Mouse (Mus musculus): ENCODE results near the gene Dpp4. TPM values are rescaled to one million over a fixed set of nuclear protein-coding genes. Genes with fewer than 3 reads are reported as not detected.

The Dpp4 gene
- polyA plus RNA-seq, 1 experiment from 2014 or later: 14.5 TPM

DNA sequence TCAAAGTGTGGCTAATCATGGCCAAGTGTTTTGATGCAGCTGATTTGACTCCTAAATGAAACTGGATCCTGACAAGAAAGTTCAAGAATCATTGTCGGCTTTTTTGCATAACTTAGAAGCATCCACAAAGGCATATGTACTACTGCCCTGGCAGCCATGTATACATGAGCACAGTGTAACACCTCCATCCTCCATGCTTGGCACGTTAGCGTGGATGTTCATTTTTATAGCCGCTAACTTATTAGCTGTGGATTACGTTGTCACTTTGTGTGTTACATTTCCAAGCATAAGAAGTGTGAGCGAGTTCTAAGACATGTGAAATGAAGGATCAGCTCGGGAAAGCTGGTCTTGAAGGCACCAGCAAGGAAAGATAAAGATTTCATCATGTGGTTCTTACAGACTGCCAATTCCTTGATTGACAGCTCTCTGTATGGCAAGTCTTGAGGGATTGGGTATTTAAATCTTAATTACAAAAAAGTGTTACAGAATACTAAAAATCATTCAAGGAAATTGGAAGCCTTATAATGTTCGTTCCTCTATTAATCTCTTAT, 19.3 kb upstream of the Dpp4 start:
- no peaks in the 10 kb centered on the region for H3K36me3 ChIP-seq
- no peak overlapping the region for H3K27ac ChIP-seq
- no peaks in the 10 kb centered on the region for H3K27me3 ChIP-seq
- H3K9ac ChIP-seq: no peak overlapping the region
- H3K9me3 ChIP-seq: no peaks in the 10 kb centered on the region
- no peak overlapping the region for H3K4me2 ChIP-seq
- no peak for ATAC-seq (ENCODE audit: insufficient number of reproducible peaks, low FRiP score, low TSS enrichment, low read depth)
- no peaks in the 10 kb centered on the region for H3K4me1 ChIP-seq
- no peak overlapping the region for H3K4me3 ChIP-seq
- 80% methylated on average over 8 of the region's 8 CpGs for WGBS

DNA sequence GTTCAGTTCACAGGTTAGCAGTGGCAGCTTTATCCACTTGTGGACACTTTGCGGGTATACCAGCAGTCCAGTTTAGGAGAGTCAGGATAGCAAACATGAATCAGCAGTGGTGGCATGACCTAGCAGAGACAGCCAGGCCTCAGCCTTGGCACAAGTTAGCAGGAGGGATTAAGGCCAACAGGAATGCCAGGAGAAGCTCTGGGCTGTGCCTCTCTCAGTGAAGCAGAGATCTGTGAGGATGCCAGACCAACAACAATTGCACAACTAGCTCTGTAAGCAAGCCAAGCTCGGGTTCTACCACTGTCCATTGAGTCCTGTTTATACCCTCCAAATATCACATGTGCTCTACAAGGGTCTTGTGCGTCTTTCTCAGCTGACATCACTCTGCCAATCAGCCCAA, 13.9 kb upstream of the Dpp4 start:
- Histone ChIP-seq H3K27me3 (no peaks in the 10 kb centered on the region), H3K4me2 (no peak overlapping the region), H3K4me3 (no peak overlapping the region), H3K4me1 (no peaks in the 10 kb centered on the region), H3K9me3 (no peaks in the 10 kb centered on the region), H3K27ac (no peak overlapping the region), H3K36me3 (no peaks in the 10 kb centered on the region), H3K9ac (no peak overlapping the region)
- ATAC-seq (ENCODE audit: insufficient number of reproducible peaks, low FRiP score, low TSS enrichment, low read depth): no peak
- WGBS: 84% methylated on average over 3 of the region's 3 CpGs

- peak overlapping the region; percentile 27; the same call in 1 of the 2 replicates for H3K27ac ChIP-seq
- H3K4me3 ChIP-seq: no peak overlapping the region
- 44% methylated on average over 4 of the region's 4 CpGs for WGBS
- ATAC-seq (ENCODE audit: insufficient number of reproducible peaks, low FRiP score, low TSS enrichment, low read depth): 0 out of 2 replicates have a peak, but pooled peaks have one; percentile 35
- H3K9me3 ChIP-seq: no peaks in the 10 kb centered on the region
- no peak overlapping the region for H3K4me2 ChIP-seq
- H3K9ac ChIP-seq: no peak overlapping the region
- no peaks in the 10 kb centered on the region for H3K27me3 ChIP-seq
- no peaks in the 10 kb centered on the region for H3K4me1 ChIP-seq
- no peaks in the 10 kb centered on the region for H3K36me3 ChIP-seq
Observed at GRCm38 (mm10) chr2:62423343-62423776, 11.3 kb upstream of the Dpp4 start.

DNA sequence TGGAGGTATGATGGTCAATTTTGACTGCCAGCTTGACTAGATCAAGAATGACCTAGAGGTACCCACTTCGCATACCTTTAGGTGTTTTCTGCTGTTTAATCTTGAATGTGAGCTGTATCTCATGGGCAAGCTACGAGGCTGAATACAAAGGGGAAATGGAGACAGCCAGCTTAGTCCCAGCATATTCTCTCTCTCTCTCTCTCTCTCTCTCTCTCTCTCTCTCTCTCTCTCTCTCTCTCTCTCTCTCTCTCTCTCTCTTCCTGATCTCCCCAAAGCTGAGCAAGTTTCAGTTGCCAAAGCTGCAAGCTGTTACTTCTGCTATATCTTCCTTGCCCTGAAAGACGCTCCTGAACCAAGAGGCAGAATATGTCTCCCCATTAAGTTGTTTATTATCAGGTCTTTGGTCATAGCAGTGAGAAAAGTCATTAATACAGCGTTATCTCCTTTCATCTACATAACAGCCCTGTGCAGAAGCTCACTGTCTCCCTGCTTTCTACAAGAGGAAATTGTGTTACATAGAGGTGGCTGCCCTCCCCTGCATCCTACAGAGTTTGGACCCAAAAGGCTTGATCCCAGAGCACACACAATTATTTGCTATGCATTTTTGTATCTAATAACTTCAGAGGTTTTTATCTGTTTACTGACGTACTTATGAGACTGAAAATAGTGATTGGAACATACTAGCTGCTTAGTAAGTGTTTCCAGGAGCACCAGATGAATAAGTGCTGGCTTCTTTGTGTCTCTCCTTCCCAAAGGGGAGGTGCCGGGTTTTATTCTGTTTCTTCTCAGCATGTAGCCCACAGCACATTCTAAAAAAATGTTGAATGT, 10.7 kb upstream of the Dpp4 start:
- WGBS: 68% methylated on average over 6 of the region's 6 CpGs
- H3K4me2 ChIP-seq: no peak overlapping the region
- H3K4me1 ChIP-seq: no peaks in the 10 kb centered on the region
- H3K27ac ChIP-seq: no peak overlapping the region; the same call in 1 of the 2 replicates
- no peaks in the 10 kb centered on the region for H3K27me3 ChIP-seq
- H3K36me3 ChIP-seq: no peaks in the 10 kb centered on the region
- no peak for ATAC-seq (ENCODE audit: insufficient number of reproducible peaks, low FRiP score, low TSS enrichment, low read depth)
- H3K4me3 ChIP-seq: no peak overlapping the region
- no peak overlapping the region for H3K9ac ChIP-seq
- no peaks in the 10 kb centered on the region for H3K9me3 ChIP-seq

DNA sequence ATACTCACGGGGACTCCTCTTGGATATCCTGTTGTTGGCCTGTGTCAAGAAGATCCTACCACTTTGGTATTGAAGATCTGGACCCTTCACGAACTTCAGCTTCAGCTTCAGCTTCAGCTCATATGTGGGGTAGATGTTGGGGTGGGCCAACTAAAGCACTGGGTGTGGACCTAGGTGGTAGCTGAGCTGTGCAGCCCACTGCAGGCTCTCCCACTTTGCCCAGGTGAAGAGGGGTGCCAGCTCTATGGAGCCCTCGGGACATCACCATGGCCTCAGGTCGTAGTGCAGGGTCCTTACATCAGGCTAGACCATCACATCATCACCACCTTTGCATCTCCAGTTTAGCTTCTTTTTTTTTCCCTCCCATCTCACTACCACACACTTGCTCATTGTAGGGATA, 9.2 kb upstream of the Dpp4 start:
- no peak overlapping the region for H3K4me3 ChIP-seq
- H3K4me2 ChIP-seq: no peak overlapping the region
- H3K4me1 ChIP-seq: no peaks in the 10 kb centered on the region
- H3K9ac ChIP-seq: no peak overlapping the region
- WGBS: 92% methylated on average over 4 of the region's 4 CpGs
- no peaks in the 10 kb centered on the region for H3K27me3 ChIP-seq
- no peak overlapping the region for H3K27ac ChIP-seq
- H3K36me3 ChIP-seq: no peaks in the 10 kb centered on the region
- H3K9me3 ChIP-seq: no peaks in the 10 kb centered on the region
- ATAC-seq (ENCODE audit: insufficient number of reproducible peaks, low FRiP score, low TSS enrichment, low read depth): no peak

- no peaks in the 10 kb centered on the region for H3K27me3 ChIP-seq
- H3K9me3 ChIP-seq: no peaks in the 10 kb centered on the region
- whole genome bisulfite sequencing: 68% methylated on average over 3 of the region's 3 CpGs
Observed at GRCm38 (mm10) chr2:62420045-62420444, 8.0 kb upstream of the Dpp4 start.

DNA sequence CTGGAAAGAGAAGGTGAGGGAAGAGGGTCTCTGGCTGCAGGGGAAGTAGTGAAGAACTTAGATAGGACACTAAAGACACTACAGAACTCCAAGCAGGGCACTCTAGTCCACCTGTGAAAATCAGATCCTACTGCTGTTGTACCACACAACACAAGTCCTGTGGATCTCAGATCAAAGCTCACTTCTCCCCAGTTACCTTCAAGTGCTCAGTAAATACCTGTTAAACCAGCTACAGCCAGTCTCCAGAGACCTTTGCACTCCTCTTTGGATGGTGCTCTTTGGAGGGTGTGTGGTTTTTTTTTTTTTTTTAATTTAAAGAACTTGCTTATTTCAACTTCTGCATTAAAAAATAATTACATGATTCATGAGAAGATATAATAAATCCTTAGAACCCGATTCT, 5.2 kb upstream of the Dpp4 start:
- Histone ChIP-seq H3K9me3 (no peaks in the 10 kb centered on the region), H3K9ac (no peak overlapping the region), H3K36me3 (no peaks in the 10 kb centered on the region), H3K4me1 (no peaks in the 10 kb centered on the region; the same call in 1 of the 2 replicates), H3K27ac (no peak overlapping the region), H3K4me3 (no peak overlapping the region), H3K27me3 (peaks cover 4% of the 10 kb centered on the region), H3K4me2 (no peak overlapping the region)
- WGBS: 36% methylated on average over 1 of the region's 1 CpGs
- ATAC-seq (ENCODE audit: insufficient number of reproducible peaks, low FRiP score, low TSS enrichment, low read depth): no peak

More at GRCm38 (mm10) chr2:62420045-62420444, 8.0 kb upstream of the Dpp4 start:
- ATAC-seq (ENCODE audit: insufficient number of reproducible peaks, low FRiP score, low TSS enrichment, low read depth): no peak
- H3K4me1 ChIP-seq: no peaks in the 10 kb centered on the region
- H3K9ac ChIP-seq: no peak overlapping the region
- H3K4me3 ChIP-seq: no peak overlapping the region
- H3K4me2 ChIP-seq: no peak overlapping the region
- no peak overlapping the region for H3K27ac ChIP-seq
- no peaks in the 10 kb centered on the region for H3K36me3 ChIP-seq

DNA sequence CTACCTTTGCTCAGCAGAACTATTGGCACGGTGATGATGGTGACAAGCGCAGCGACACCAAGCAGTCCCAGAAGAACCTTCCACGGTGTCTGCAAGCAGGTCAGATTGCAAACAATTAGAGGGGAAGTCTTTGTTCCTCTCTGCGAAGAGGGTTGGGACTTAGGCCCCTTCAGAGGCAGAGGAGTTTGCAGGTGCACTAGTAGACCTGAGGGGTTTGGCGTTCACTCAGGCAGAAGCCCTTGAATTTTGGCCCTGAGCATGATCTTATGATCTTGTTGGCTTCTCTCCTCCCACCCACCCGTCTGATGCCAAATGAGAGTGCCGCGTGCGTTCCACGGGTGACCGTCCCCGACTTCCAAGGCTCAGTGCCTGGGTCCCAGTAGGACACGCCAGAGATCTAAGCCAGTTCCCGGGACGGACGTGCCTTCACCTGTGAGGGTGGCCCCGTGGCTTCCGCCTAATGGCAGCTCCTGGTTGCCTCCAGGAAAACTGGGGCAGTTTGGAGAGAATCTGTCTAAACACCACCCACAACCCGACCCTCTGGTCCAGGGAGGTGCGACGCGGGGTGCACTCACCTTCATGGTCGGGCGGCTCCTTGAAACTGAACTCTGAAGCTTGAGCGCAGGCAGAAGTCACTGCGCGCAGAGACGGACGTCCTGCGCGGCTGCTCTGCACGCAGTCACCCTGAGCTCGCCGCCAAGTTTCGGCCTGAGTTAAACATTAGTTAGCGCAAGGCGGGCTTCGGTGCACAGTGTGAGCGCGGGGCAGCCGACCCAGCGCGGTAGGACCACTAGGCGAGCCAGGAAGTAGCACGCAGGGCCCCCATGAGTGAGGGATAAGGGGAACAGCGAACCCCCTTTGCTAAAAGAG, 585 bp downstream of the Dpp4 start:
- Histone ChIP-seq H3K36me3 (no peaks in the 10 kb centered on the region), H3K4me2 (peak overlapping the region; percentile 87), H3K9ac (0 out of 2 replicates have a peak overlapping the region, but pooled peaks have one; percentile 26), H3K9me3 (no peaks in the 10 kb centered on the region), H3K4me1 (peaks cover 14% of the 10 kb centered on the region), H3K27me3 (peaks cover 18% of the 10 kb centered on the region), H3K27ac (no peak overlapping the region), H3K4me3 (peak overlapping the region; percentile 45)
- WGBS: 9% methylated on average over 47 of the region's 47 CpGs
- 0 out of 2 replicates have a peak, but pooled peaks have one; percentile 40 for ATAC-seq (ENCODE audit: insufficient number of reproducible peaks, low FRiP score, low TSS enrichment, low read depth)

DNA sequence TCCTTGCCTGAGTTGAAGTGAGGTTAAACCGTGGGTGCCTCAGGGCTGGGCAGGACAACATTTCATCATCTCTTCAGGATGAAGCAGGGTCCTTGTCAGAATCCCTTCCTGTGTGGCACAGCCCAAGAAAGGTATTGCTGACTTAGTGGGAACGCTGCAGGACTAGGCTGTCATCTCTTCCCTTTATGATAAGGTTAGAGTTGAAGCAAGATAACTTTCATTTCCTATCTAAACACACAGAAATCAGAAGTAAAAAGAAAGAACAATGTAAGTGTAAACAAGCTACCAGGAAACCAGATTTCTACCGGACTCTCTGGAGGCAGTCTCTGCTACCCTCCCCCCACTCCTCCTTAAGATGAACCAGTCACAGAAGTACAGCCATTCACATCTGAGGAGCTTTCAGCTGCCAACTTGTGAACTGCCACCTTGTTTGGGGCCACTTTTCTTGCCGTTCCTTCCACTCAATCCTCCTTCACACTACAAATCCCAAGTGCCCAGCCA, 3.3 kb downstream of the Dpp4 start:
- Histone ChIP-seq H3K9me3 (no peaks in the 10 kb centered on the region), H3K4me1 (peaks cover 14% of the 10 kb centered on the region), H3K36me3 (no peaks in the 10 kb centered on the region), H3K27ac (no peak overlapping the region), H3K27me3 (peaks cover 18% of the 10 kb centered on the region), H3K4me3 (no peak overlapping the region), H3K9ac (no peak overlapping the region), H3K4me2 (no peak overlapping the region)
- no peak for ATAC-seq (ENCODE audit: insufficient number of reproducible peaks, low FRiP score, low TSS enrichment, low read depth)
- WGBS: 27% methylated on average over 4 of the region's 4 CpGs

GRCm38 (mm10) chr2:62408216-62408615, 3.8 kb downstream of the Dpp4 start:
- H3K9ac ChIP-seq: no peak overlapping the region
- no peak overlapping the region for H3K27ac ChIP-seq
- no peak for ATAC-seq (ENCODE audit: insufficient number of reproducible peaks, low FRiP score, low TSS enrichment, low read depth)
- no peak overlapping the region for H3K4me3 ChIP-seq
- 62% methylated on average over 5 of the region's 5 CpGs for WGBS
- peaks cover 14% of the 10 kb centered on the region for H3K4me1 ChIP-seq
- no peaks in the 10 kb centered on the region for H3K9me3 ChIP-seq
- no peak overlapping the region for H3K4me2 ChIP-seq
- no peaks in the 10 kb centered on the region for H3K36me3 ChIP-seq
- peaks cover 18% of the 10 kb centered on the region for H3K27me3 ChIP-seq

GRCm38 (mm10) chr2:62403556-62404135, 8.4 kb downstream of the Dpp4 start:
- Histone ChIP-seq H3K27ac (no peak overlapping the region), H3K4me3 (no peak overlapping the region), H3K9me3 (no peaks in the 10 kb centered on the region), H3K27me3 (no peaks in the 10 kb centered on the region), H3K36me3 (no peaks in the 10 kb centered on the region), H3K9ac (no peak overlapping the region), H3K4me2 (no peak overlapping the region), H3K4me1 (no peaks in the 10 kb centered on the region)
- no peak for ATAC-seq (ENCODE audit: insufficient number of reproducible peaks, low FRiP score, low TSS enrichment, low read depth)
- 81% methylated on average over 5 of the region's 5 CpGs for WGBS
